Mouse (Mus musculus) heart, embryonic 12.5 days (tissue): ENCODE measurements at regions not wholly inside any gene's neighbourhood (a gene's known extent, or its start where the extent isn't known, plus 50 kb on each side); places are given as distances from the start of the nearest gene placed in this dataset.
"Not testable (repeated sequence)": the region's sequence is repeated elsewhere in the genome, so short reads cannot be mapped to it uniquely, and the experiment has no call there.

Experiments
- ATAC-seq: fragments of 200-750 bp; cut with Nextera tagmentation; 2 replicates; pipeline ENCODE4 v1.8.0; 2017; ENCODE audit warnings: moderate TSS enrichment, moderate library complexity; ENCODE audit not compliant: insufficient number of reproducible peaks, low FRiP score
- H3K27ac ChIP-seq: fragments of 300-500 bp; sonication (generic); 2 replicates; pipeline ENCODE4 v1.5.1; 2016; ENCODE audit warnings: mild to moderate bottlenecking, moderate library complexity; ENCODE audit not compliant: poor library complexity, severe bottlenecking
- H3K27me3 ChIP-seq: fragments of 300-500 bp; sonication (generic); replicated peaks from 2 replicates; pipeline ENCODE4 v1.6.1; 2016; ENCODE audit warnings: mild to moderate bottlenecking, moderate library complexity
- H3K36me3 ChIP-seq: fragments of 300-500 bp; sonication (generic); 2 replicates; pipeline ENCODE4 v1.6.1; 2016; ENCODE audit warnings: mild to moderate bottlenecking, moderate library complexity
- H3K4me1 ChIP-seq: fragments of 300-500 bp; sonication (generic); replicated peaks from 2 replicates; pipeline ENCODE4 v1.6.1; 2016; ENCODE audit warnings: mild to moderate bottlenecking
- H3K4me2 ChIP-seq: fragments of 300-500 bp; sonication (generic); 2 replicates; pipeline ENCODE4 v1.6.1; 2016; ENCODE audit warnings: mild to moderate bottlenecking, moderate library complexity
- H3K4me3 ChIP-seq: fragments of 300-500 bp; sonication (generic); 2 replicates; pipeline ENCODE4 v1.5.1; 2016; ENCODE audit warnings: mild to moderate bottlenecking
- H3K9ac ChIP-seq: fragments of 300-500 bp; sonication (generic); 2 replicates; pipeline ENCODE4 v1.6.1; 2016; ENCODE audit warnings: mild to moderate bottlenecking, moderate library complexity
- H3K9me3 ChIP-seq: fragments of 300-500 bp; sonication (generic); replicated peaks from 2 replicates; pipeline ENCODE4 v1.6.1; 2016; ENCODE audit warnings: mild to moderate bottlenecking, moderate library complexity
- WGBS: fragments of 180-500 bp; shearing (Covaris S2); methylation state at CpG from one replicate; pipeline ENCODE4 v1.1.7; 2016; 5-methylcytosine and 5-hydroxymethylcytosine counted together

DNA sequence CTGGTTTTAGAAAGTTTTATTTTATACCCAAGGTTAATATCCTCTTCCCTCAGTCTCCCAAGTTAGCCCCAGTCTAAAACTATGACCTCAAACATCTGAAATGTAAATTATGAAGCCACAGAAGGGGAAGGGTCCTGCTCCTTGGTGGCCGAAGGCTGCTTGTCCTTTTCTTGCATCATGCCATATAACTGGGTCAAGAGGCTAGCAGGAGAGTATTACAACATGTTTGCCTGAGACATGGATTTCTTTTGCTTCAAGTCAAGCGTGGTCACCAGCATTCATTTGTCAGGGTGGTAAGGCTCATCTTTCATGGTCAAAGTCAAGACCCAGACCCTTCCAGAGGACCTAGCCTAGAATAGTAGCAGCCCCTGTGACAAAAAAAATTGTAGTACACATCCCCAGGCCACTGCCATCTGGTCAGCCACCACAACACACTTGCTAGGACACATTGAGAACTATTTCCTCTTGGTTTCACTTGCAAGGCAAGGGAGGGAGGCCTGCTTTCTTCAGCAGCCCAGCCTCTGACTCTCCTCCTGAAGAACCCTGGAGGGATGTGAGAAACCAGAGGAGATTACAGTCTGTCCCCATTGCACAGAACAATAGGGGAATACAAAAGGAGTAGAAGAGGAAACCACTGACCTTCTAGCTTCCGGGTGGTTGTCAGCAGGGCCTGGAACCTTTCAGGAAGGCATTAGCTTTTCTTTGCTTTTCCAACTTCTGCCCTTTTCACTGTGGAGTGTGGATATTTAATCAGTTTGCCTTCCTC lies 85.3 kb downstream of the Rassf10 start:
- Histone ChIP-seq H3K27ac (0 out of 2 replicates have a peak overlapping the region, but pooled peaks have one; percentile 33), H3K9me3 (no peaks in the 10 kb centered on the region), H3K36me3 (no peaks in the 10 kb centered on the region), H3K4me2 (no peak overlapping the region), H3K27me3 (no peaks in the 10 kb centered on the region), H3K4me1 (peaks cover 9% of the 10 kb centered on the region; the same call in 1 of the 2 replicates), H3K9ac (no peak overlapping the region), H3K4me3 (no peak overlapping the region)
- 63% methylated on average over 3 of the region's 3 CpGs for WGBS
- ATAC-seq: peak; percentile 61

DNA sequence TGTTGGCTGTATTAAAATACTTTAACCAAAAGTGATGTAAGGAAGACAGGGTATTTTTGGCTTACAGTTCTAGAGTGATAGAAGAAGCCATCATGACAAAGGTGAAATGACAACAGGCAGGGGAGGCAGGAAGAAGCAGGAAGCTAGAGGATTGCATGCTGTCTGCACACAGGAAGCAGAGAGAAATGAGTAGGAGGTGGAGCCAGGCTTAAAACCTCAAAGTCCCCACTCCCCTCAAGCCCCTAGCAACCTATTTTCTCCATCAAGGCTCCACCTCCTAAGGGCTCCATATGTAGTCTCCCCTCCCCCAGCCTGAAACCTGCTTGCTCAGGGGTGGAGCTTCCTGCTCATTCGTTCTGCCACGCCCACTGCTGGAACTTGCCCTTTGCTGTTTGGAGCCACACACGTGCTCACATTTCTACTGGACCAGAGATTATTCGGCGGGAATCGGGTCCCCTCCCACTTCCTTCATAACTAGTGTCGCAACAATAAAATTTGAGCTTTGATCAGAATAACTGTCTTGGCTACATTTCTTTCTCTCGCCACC lies 91.9 kb downstream of the Rassf10 start:
- not testable (repeated sequence) for H3K36me3 ChIP-seq, H3K4me2 ChIP-seq, H3K27ac ChIP-seq, H3K4me1 ChIP-seq, H3K9me3 ChIP-seq, ATAC-seq, H3K27me3 ChIP-seq, H3K4me3 ChIP-seq, H3K9ac ChIP-seq
- 61% methylated on average over 8 of the region's 8 CpGs for WGBS

DNA sequence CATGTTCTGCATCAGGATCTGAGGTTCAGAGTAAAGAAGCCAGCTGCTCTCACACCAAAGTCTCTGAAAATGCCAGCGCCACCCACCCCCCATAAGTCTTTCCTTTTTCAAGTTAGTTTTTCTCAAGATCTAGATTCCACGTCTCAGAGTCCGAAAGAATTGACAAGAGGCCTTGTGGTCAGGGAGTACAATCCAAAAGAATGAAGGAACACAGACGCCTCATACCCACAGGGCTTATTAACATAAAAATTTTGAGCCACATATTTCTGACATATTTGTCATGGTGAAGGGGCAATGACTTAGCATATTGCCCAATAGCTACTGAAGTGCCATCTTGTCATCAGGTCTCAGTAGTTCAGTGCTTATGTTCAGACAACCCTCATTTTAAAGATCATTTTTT lies 92.6 kb downstream of the Rassf10 start:
- H3K27ac ChIP-seq: no peak overlapping the region
- no peak overlapping the region for H3K4me2 ChIP-seq
- no peak for ATAC-seq
- H3K27me3 ChIP-seq: no peaks in the 10 kb centered on the region
- 87% methylated on average over 4 of the region's 4 CpGs for WGBS
- H3K9me3 ChIP-seq: peaks cover 3% of the 10 kb centered on the region
- no peak overlapping the region for H3K4me3 ChIP-seq
- H3K4me1 ChIP-seq: peaks cover 8% of the 10 kb centered on the region; the same call in 1 of the 2 replicates
- no peak overlapping the region for H3K9ac ChIP-seq
- H3K36me3 ChIP-seq: no peaks in the 10 kb centered on the region

DNA sequence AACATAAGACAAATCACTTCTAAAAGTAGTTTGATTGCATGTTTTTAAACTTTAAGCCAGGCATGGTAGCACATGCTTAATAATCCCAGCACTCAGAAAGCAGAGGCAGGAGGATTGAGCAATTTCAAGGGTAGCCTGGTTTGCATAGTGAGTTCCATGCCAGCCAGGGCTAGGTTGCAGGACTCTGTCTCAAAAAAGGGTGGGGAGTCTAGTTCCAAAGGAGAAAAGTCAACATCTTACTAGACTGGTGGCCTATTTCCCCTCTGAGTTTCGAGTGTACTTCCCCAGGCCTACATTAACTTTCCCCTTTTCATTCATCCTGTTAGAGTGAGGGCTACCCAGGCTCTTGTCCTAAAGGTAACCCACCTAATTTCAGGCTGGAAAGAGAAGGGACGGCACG lies 93.8 kb downstream of the Rassf10 start:
- H3K4me1 ChIP-seq: peaks cover 8% of the 10 kb centered on the region; the same call in 1 of the 2 replicates
- H3K4me2 ChIP-seq: no peak overlapping the region
- no peaks in the 10 kb centered on the region for H3K36me3 ChIP-seq
- no peak overlapping the region for H3K9ac ChIP-seq
- no peaks in the 10 kb centered on the region for H3K27me3 ChIP-seq
- ATAC-seq: no peak
- H3K4me3 ChIP-seq: no peak overlapping the region
- peak overlapping the region; percentile 17; the same call in 1 of the 2 replicates for H3K27ac ChIP-seq
- WGBS: 81% methylated on average over 3 of the region's 3 CpGs
- peaks cover 3% of the 10 kb centered on the region for H3K9me3 ChIP-seq

DNA sequence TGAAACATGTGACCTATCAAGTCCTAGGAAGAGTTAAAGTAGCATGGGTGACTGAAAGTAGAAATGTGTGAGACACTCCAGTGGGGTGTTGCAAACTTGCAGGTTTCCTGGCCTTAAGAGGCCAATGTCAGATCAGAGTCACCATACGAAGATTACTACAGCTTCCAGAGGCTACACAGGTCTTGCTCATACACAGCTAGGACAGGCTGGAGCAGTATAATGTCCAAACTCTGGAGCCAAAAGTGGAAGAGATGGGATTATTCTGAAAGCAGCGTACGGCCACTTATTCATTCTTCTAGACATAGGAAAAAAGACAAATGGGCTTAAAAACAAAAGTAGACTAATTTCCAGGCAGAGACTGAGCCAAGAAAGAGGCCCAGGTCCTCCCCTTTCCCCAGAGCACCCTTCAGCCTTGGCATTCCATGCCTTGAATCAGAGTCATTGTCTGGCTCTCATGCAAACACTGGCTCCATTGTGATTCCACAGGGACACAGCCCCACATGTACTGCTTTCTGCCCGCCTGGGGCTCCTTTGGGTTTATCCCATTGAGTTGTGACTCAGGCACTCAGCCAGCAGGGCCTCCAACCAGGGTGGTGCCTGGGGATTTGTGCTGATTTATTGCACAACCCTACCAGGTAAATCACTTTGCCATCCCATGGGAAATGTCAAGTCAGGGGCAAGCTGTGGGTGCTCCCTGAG lies 94.5 kb downstream of the Rassf10 start:
- Histone ChIP-seq H3K27me3 (no peaks in the 10 kb centered on the region), H3K4me1 (peaks cover 8% of the 10 kb centered on the region; the same call in 1 of the 2 replicates), H3K27ac (peak overlapping the region; percentile 17; the same call in 1 of the 2 replicates), H3K9me3 (peaks cover 3% of the 10 kb centered on the region), H3K9ac (no peak overlapping the region), H3K36me3 (no peaks in the 10 kb centered on the region), H3K4me3 (no peak overlapping the region), H3K4me2 (no peak overlapping the region)
- WGBS: 72% methylated on average over 4 of the region's 4 CpGs
- peak; percentile 42; the same call in 1 of the 2 replicates for ATAC-seq

DNA sequence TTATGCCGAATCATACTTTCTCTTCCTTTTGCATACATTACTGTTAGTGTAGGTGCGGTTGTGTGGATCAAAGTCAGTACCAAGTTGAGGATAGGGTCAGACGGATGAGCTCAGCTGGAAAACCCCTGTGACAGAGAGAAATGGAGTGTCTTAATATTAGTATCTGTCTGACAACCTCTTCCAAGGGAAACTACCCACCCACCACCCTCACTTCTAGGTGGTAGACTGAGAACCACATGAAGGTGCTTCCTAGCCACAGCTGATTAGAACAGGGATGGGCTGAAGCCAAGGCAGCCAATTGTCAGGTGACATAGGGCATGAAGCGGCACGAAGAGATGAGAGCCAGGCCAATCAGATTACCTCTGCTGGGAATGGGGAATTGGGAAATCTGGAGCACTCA lies 95.7 kb downstream of the Rassf10 start:
- 57% methylated on average over 5 of the region's 5 CpGs for WGBS
- Histone ChIP-seq H3K4me3 (no peak overlapping the region), H3K9me3 (peaks cover 3% of the 10 kb centered on the region), H3K27me3 (no peaks in the 10 kb centered on the region), H3K4me1 (peaks cover 8% of the 10 kb centered on the region; the same call in 1 of the 2 replicates), H3K9ac (no peak overlapping the region), H3K36me3 (no peaks in the 10 kb centered on the region), H3K4me2 (no peak overlapping the region), H3K27ac (no peak overlapping the region)
- no peak for ATAC-seq

DNA sequence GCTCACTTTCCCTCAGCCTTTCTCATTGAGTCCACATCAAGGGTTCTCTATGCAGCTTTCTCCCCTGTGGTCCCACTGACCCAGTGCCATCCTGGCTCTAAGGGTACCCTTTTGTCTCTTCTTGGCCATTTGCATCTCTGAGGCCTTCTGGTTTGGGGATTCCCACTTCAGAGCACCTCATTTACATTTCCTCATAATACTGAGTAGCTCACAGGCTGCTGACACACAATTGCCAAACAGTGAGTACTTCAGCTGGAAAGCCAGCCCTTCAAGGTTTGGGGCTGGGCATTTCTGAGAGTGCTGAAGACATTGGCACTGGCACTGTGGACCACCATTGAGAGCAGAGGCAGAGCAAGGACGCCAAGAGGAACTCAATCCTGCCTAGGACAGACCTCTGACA lies 99.2 kb downstream of the Rassf10 start:
- Histone ChIP-seq H3K27me3 (no peaks in the 10 kb centered on the region), H3K4me3 (no peak overlapping the region), H3K9ac (no peak overlapping the region), H3K4me2 (no peak overlapping the region), H3K27ac (no peak overlapping the region), H3K4me1 (peaks cover 5% of the 10 kb centered on the region; the same call in 1 of the 2 replicates), H3K36me3 (no peaks in the 10 kb centered on the region), H3K9me3 (no peaks in the 10 kb centered on the region)
- WGBS: 29% methylated on average over 1 of the region's 1 CpGs
- no peak for ATAC-seq

DNA sequence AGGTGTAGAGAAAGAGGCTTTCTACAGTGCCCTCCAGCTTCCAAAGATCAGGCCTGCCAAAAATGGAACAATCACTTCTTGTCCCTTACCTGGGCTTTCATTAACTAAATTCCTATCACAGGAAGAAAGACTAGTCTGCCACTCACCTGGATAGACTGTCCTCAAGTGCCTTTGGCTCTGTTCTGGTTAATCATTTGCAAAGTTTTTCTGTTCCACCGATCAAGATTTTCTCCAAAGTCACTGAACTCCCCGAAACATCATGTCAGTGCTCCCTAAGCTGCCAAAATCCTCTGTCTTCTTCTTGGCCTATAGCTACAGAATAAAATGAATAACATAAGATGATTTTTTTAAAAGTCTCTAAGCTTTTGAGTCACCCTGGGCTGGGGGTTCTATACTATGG lies 102.7 kb downstream of the Rassf10 start:
- H3K4me3 ChIP-seq: no peak overlapping the region
- no peak overlapping the region for H3K9ac ChIP-seq
- 85% methylated on average over 2 of the region's 2 CpGs for WGBS
- H3K27me3 ChIP-seq: no peaks in the 10 kb centered on the region
- H3K27ac ChIP-seq: no peak overlapping the region
- peaks cover 24% of the 10 kb centered on the region for H3K4me1 ChIP-seq
- no peaks in the 10 kb centered on the region for H3K36me3 ChIP-seq
- H3K9me3 ChIP-seq: no peaks in the 10 kb centered on the region
- no peak for ATAC-seq
- no peak overlapping the region for H3K4me2 ChIP-seq

DNA sequence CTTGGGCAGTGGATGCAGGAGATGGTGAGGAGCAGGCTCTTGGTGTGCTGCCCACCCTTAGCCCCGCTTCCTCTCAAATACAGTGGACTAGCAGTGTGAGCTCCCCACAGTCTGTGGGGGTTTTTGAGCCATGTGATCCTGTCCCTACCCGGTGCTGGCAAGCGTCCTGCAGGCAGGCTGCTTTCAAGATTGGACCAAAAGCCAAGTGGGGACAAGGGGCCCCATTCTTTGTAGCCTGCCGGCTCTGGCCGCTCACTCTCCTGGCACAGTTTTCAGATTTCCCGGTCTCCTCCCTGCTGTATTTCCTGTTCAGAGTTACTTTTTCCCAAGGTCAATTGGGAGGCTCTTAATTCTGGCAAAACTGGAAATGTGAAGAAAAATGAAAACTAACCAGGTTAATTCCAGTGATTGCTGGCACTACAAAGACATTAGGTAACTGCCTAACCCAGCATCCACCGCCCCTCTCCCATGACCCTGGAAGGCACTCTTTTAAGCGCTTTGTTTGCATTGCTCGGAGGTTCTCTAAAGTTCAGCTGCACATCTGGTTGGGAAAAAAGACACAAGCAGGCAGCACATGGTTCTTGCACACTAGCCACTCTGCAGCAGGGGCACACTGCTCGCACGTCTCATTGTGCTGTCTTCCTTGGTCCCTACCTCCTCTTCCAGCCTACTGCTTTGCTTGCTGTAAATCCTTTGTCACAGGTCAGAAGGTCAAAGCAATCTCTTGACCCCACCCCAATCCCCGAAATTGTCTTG lies 105.6 kb downstream of the Rassf10 start:
- Histone ChIP-seq H3K27me3 (no peaks in the 10 kb centered on the region), H3K27ac (peak overlapping the region; percentile 63), H3K4me3 (no peak overlapping the region), H3K4me2 (no peak overlapping the region), H3K36me3 (no peaks in the 10 kb centered on the region), H3K9ac (no peak overlapping the region), H3K4me1 (peaks cover 24% of the 10 kb centered on the region), H3K9me3 (no peaks in the 10 kb centered on the region)
- peak; percentile 80 for ATAC-seq
- 42% methylated on average over 12 of the region's 12 CpGs for WGBS

DNA sequence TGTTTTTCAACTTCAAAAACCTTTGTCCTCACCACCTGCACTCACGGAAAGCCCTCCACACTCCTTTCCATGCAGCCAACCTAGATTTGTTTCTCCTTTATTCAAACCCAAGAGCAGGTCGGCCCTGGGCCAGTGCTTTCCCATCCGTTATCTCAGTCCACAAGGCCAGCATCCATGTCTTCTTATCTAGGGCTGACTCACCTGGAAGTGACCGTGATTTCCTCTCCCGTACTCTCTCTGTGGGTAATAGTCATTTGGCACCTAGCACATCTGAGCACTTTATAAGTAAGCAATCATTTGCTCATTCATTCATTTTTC lies 106.2 kb downstream of the Rassf10 start:
- ATAC-seq: 0 out of 2 replicates have a peak, but pooled peaks have one; percentile 26
- H3K27ac ChIP-seq: peak overlapping the region; percentile 63
- H3K9ac ChIP-seq: no peak overlapping the region
- H3K9me3 ChIP-seq: no peaks in the 10 kb centered on the region
- H3K4me2 ChIP-seq: no peak overlapping the region
- no peaks in the 10 kb centered on the region for H3K27me3 ChIP-seq
- no peak overlapping the region for H3K4me3 ChIP-seq
- peaks cover 24% of the 10 kb centered on the region for H3K4me1 ChIP-seq
- no peaks in the 10 kb centered on the region for H3K36me3 ChIP-seq
- WGBS: 43% methylated on average over 5 of the region's 5 CpGs

DNA sequence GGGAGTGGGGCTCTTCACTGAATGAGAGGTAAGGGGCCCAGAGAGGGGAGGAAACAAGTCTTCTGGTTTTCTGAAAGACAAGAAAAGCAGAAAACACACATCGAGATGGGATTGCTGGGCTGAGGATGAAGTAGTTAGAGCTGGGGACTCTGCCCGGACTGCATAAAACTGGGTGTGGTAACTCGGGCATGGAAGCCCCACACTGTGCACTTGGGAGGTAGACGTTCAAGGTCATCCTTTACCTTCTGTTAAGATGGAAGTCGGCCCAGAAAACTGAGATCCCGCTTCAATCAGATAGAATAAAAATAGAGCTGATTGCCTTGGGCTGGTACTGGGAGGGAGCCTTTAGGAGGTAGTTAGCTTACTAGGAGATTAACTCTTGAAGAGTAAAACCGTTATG lies 107.2 kb downstream of the Rassf10 start:
- WGBS: 67% methylated on average over 7 of the region's 7 CpGs

More for the DNA sequence above, 107.2 kb downstream of the Rassf10 start:
- H3K9me3 ChIP-seq: no peaks in the 10 kb centered on the region
- H3K27me3 ChIP-seq: no peaks in the 10 kb centered on the region
- H3K36me3 ChIP-seq: no peaks in the 10 kb centered on the region
- H3K4me1 ChIP-seq: peaks cover 24% of the 10 kb centered on the region
- ATAC-seq: no peak
- no peak overlapping the region for H3K4me2 ChIP-seq
- H3K27ac ChIP-seq: no peak overlapping the region
- H3K9ac ChIP-seq: no peak overlapping the region
- no peak overlapping the region for H3K4me3 ChIP-seq
